Mouse (Mus musculus): ENCODE results near the gene Mmp11.

- no peak for TF ChIP-seq CTCF (IDR thresholded peaks at IDR 0.05; ENCODE audit: control insufficient read depth, insufficient read depth, insufficient replicate concordance, low read depth, low read length)
- TF ChIP-seq POLR2A (IDR thresholded peaks at IDR 0.05; ENCODE audit: control insufficient read depth, low read depth, low read length) = peak; percentile 67
Measured at GRCm38 (mm10) chr10:75935680-75936541, at the start of gene Mmp11.
